Mouse (Mus musculus) urinary bladder, postnatal 10 days (tissue): ENCODE measurements around the gene Adgrl4.

Source experiments
- DNase-seq: peaks from one replicate; pipeline ENCODE4 v3.0.0; 2022; ENCODE audit warnings: low spot score

Adgrl4 gene

GRCm38 (mm10) chr3:151488853-151489252 lies 51.2 kb downstream of the Adgrl4 start:
- no peak for DNase-seq

- DNase-seq: no peak
Observed at GRCm38 (mm10) chr3:151505606-151506005, 67.9 kb downstream of the Adgrl4 start.

- DNase-seq: no peak
Observed at GRCm38 (mm10) chr3:151511184-151511583, 73.5 kb downstream of the Adgrl4 start.

- no peak for DNase-seq
Observed at GRCm38 (mm10) chr3:151547182-151547581, 109.5 kb downstream of the Adgrl4 start.

GRCm38 (mm10) chr3:151551002-151551401 lies 113.3 kb downstream of the Adgrl4 start:
- no peak for DNase-seq

GRCm38 (mm10) chr3:151556635-151557034 lies 118.9 kb downstream of the Adgrl4 start:
- DNase-seq: no peak

- DNase-seq: no peak
Observed at GRCm38 (mm10) chr3:151557125-151557524, 119.4 kb downstream of the Adgrl4 start.

GRCm38 (mm10) chr3:151557607-151558006 lies 119.9 kb downstream of the Adgrl4 start:
- no peak for DNase-seq

GRCm38 (mm10) chr3:151558374-151558773 lies 120.7 kb downstream of the Adgrl4 start:
- no peak for DNase-seq

- DNase-seq: no peak
Observed at GRCm38 (mm10) chr3:151565664-151566621, 128.3 kb downstream of the Adgrl4 start.

- DNase-seq: no peak
Observed at GRCm38 (mm10) chr3:151566629-151567028, 128.9 kb downstream of the Adgrl4 start.

GRCm38 (mm10) chr3:151567541-151567940 lies 129.9 kb downstream of the Adgrl4 start:
- DNase-seq: no peak

- DNase-seq: no peak
Observed at GRCm38 (mm10) chr3:151572089-151572488, 134.4 kb downstream of the Adgrl4 start.

GRCm38 (mm10) chr3:151575292-151575691 lies 137.6 kb downstream of the Adgrl4 start:
- no peak for DNase-seq

- no peak for DNase-seq
Observed at GRCm38 (mm10) chr3:151576155-151576554, 138.5 kb downstream of the Adgrl4 start.

GRCm38 (mm10) chr3:151591904-151592303 lies 154.2 kb downstream of the Adgrl4 start:
- DNase-seq: no peak
